Mouse (Mus musculus) midbrain, embryonic 14.5 days (tissue): ENCODE results near the gene Zfp408. TPM values are rescaled to one million over a fixed set of nuclear protein-coding genes. Genes with fewer than 3 reads are reported as not detected.
"Not testable (repeated sequence)": the region's sequence is repeated elsewhere in the genome, so short reads cannot be mapped to it uniquely, and the experiment has no call there.

Source experiments
- ATAC-seq: fragments of 200-750 bp; cut with Nextera tagmentation; 2 replicates; pipeline ENCODE4 v1.8.0; 2017; ENCODE audit warnings: moderate number of reproducible peaks, moderate library complexity; ENCODE audit not compliant: low FRiP score, low TSS enrichment
- DNase-seq: peaks from one replicate; pipeline ENCODE4 v3.0.0-alpha.2; 2015
- H3K27ac ChIP-seq: fragments of 300-500 bp; sonication (generic); replicated peaks from 2 replicates; pipeline ENCODE4 v1.5.1; 2014; ENCODE audit warnings: mild to moderate bottlenecking, low read depth, low read length, moderate library complexity
- H3K27me3 ChIP-seq: fragments of 300-500 bp; sonication (generic); 2 replicates; pipeline ENCODE4 v1.6.1; 2014; ENCODE audit warnings: low read length, control low read depth, mixed read lengths; ENCODE audit not compliant: control insufficient read depth, insufficient read depth
- H3K36me3 ChIP-seq: fragments of 300-500 bp; sonication (generic); 2 replicates; pipeline ENCODE4 v1.6.1; 2014; ENCODE audit warnings: low read length, control low read depth; ENCODE audit not compliant: control insufficient read depth, insufficient read depth
- H3K4me1 ChIP-seq: fragments of 300-500 bp; sonication (generic); 2 replicates; pipeline ENCODE4 v1.6.1; 2014; ENCODE audit warnings: mild to moderate bottlenecking, antibody characterized with exemption, low read length, control low read depth; ENCODE audit not compliant: control insufficient read depth, insufficient read depth
- H3K4me2 ChIP-seq: fragments of 300-500 bp; sonication (generic); 2 replicates; pipeline ENCODE4 v1.6.1; 2014; ENCODE audit warnings: mild to moderate bottlenecking, low read length, moderate library complexity
- H3K4me3 ChIP-seq: fragments of 300-500 bp; sonication (generic); replicated peaks from 2 replicates; pipeline ENCODE4 v1.5.1; 2014; ENCODE audit warnings: low read depth, low read length
- H3K9ac ChIP-seq: fragments of 300-500 bp; sonication (generic); replicated peaks from 2 replicates; pipeline ENCODE4 v1.6.1; 2014; ENCODE audit warnings: mild to moderate bottlenecking, low read length, moderate library complexity
- H3K9me3 ChIP-seq: fragments of 300-500 bp; sonication (generic); 2 replicates; pipeline ENCODE4 v1.6.1; 2016; ENCODE audit warnings: low read length, control low read depth, mixed read lengths; ENCODE audit not compliant: control insufficient read depth
- WGBS: fragments of 180-500 bp; shearing (Covaris S2); extraction: QIAGEN DNeasy Blood & Tissue Kit; methylation state at CpG from one replicate; pipeline ENCODE4 v1.1.7; 2014; 5-methylcytosine and 5-hydroxymethylcytosine counted together
- polyA plus RNA-seq: library from polyadenylated mRNA; unstranded; fragments of >200 nt; fragmentation: Nextera tagmentation; extraction: Ambion mirVana; gene quantifications from 2 replicates; pipeline ENCODE4 v1.2.1, GENCODE M21; 2014

Gene Zfp408
- polyA plus RNA-seq, 1 experiment from 2014 or later: 8.3 TPM

DNA sequence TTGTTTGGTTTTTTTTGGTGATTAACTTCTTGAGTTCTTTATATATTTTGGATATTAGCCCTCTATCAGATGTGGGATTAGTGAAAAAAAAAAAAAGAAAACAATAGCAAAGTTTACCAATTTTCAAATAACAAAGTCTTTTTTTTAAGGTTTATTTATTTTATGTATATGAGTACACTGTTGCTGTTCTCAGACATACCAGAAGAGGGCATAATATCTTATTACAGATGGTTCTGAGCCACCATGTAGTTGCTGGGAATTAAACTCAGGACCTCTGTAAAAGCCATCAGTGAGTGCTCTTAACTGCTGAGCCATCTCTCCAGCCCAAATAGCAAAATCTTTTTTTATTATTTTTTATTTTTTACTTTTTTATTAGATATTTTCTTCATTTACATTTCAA, 40.2 kb downstream of the Zfp408 start:
- H3K4me3 ChIP-seq, H3K9ac ChIP-seq, H3K4me2 ChIP-seq, H3K4me1 ChIP-seq, H3K9me3 ChIP-seq, H3K27ac ChIP-seq, DNase-seq, ATAC-seq, H3K27me3 ChIP-seq: not testable (repeated sequence)
- H3K36me3 ChIP-seq: peaks cover 64% of the 10 kb centered on the region

DNA sequence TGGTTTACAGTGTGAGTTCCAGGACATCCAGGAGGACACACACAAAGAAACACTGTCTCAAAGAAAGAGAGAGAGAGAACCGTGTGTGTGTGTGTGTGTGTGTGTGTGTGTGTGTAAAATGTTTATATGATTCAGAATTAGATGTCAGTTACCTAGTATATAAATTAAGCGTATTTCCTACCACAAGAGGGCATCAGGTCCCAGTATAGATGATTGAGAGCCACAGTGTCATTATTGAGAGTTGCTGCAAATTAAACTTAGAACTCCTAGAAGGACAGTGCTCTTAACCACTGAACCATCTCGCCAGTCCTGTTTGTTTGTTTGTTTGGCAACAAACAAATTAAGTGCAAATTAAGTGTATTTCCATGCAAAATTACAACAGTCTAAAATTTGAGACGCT, 47.2 kb downstream of the Zfp408 start:
- no peak for ATAC-seq
- Histone ChIP-seq H3K36me3 (peaks cover 86% of the 10 kb centered on the region), H3K27me3 (no peaks in the 10 kb centered on the region), H3K4me3 (no peak overlapping the region), H3K9me3 (no peaks in the 10 kb centered on the region), H3K27ac (no peak overlapping the region), H3K4me2 (no peak overlapping the region), H3K4me1 (no peaks in the 10 kb centered on the region), H3K9ac (no peak overlapping the region)
- WGBS: 95% methylated on average over 4 of the region's 4 CpGs
- peak; percentile 12 for DNase-seq

DNA sequence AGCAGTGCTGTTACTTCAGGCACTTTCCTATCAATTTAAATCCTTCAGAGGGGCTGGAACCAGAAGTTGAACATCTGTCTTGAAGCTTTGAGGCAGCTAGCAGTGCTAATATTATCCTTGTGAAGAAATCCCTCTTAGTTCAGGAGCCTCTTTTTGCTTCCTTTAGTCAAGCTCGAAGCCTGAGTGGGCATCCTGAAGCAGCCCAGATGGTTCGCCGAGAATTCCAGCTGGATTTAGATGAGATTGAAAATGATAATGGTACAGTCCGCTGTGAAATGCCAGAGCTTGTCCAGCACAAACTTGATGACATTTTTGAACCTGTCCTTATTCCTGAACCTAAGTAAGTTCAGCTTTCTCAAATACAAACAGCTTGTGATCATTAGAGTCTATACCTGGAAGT, 49.1 kb downstream of the Zfp408 start:
- no peaks in the 10 kb centered on the region for H3K27me3 ChIP-seq
- no peaks in the 10 kb centered on the region for H3K4me1 ChIP-seq

More for the DNA sequence above, 49.1 kb downstream of the Zfp408 start:
- no peak for DNase-seq
- Histone ChIP-seq H3K4me3 (no peak overlapping the region), H3K27ac (no peak overlapping the region), H3K36me3 (peaks cover 86% of the 10 kb centered on the region), H3K9ac (no peak overlapping the region), H3K4me2 (no peak overlapping the region), H3K9me3 (no peaks in the 10 kb centered on the region)
- no peak for ATAC-seq
- WGBS: 97% methylated on average over 4 of the region's 4 CpGs

Other genes with a start within 250 kb of the Zfp408 start
- gene 1110051M20Rik, start 205.1 kb downstream of the Zfp408 start, polyA plus RNA-seq: 175 and 176 TPM in 2 replicates
- gene Lrp4, start 192.3 kb downstream of the Zfp408 start, polyA plus RNA-seq: 2.8 and 4.7 TPM in 2 replicates
- 117 and 152 TPM in 2 replicates for gene Ckap5, start 123.0 kb downstream of the Zfp408 start, polyA plus RNA-seq
- 0.11 TPM in 2 replicates for gene F2, start 13.4 kb downstream of the Zfp408 start, polyA plus RNA-seq
- gene Arhgap1, start 69 bp upstream of the Zfp408 start, polyA plus RNA-seq: 96.1 and 101 TPM in 2 replicates
- 36.3 and 45.0 TPM in 2 replicates for gene Atg13, start 60.8 kb upstream of the Zfp408 start, polyA plus RNA-seq
- 12.0 and 18.2 TPM in 2 replicates for gene Harbi1, start 61.1 kb upstream of the Zfp408 start, polyA plus RNA-seq
- 22.8 and 26.3 TPM in 2 replicates for gene Ambra1, start 80.3 kb upstream of the Zfp408 start, polyA plus RNA-seq